Mouse (Mus musculus): ENCODE data around the gene Mrpl16. TPM values are rescaled to one million over a fixed set of nuclear protein-coding genes. Genes with fewer than 3 reads are reported as not detected.
A peak's percentile ranks its signal among the peaks of the same experiment; 100 is the strongest.

Mrpl16 gene
- polyA plus RNA-seq, 1 experiment from 2014 or later: 45.7 TPM

GRCm38 (mm10) chr19:11765059-11765458 lies 5.1 kb upstream of the Mrpl16 start:
- Histone ChIP-seq H3K36me3 (ENCODE audit: control insufficient read depth, insufficient read depth, low read length) (no peaks in the 10 kb centered on the region), H3K4me3 (ENCODE audit: low read depth, low read length) (no peak overlapping the region), H3K9me3 (replicated peaks; ENCODE audit: control insufficient read depth, low read length, poor library complexity, severe bottlenecking) (no peaks in the 10 kb centered on the region), H3K4me1 (ENCODE audit: control insufficient read depth, insufficient read depth, low read length) (no peaks in the 10 kb centered on the region), H3K9ac (ENCODE audit: low read depth, low read length) (no peak overlapping the region), H3K27ac (ENCODE audit: low read length) (no peak overlapping the region), H3K4me2 (ENCODE audit: low read length) (no peak overlapping the region), H3K27me3 (ENCODE audit: control insufficient read depth, insufficient read depth, low read depth, low read length) (no peaks in the 10 kb centered on the region)
- no peak for ATAC-seq
- 88% methylated on average over 3 of the region's 3 CpGs for WGBS

DNA sequence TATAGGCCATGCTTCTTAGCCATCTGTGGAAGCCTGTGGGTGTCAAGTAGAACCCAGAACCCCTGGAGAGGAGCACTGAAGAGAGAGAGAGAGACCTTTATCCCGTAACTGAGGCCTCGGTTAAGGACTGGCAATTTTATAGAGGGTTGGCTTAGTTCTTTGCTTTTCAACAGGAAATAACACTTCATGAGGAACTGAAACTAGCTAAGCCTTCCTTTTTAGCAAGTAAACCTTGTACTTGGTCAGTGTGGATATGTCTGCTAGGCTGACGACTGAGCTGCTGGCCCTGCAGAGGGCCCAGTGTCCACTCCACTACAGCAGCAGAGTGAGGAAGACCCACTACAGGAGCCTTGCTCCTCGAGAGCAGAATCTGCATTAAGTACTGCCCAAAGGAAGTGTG lies 3.8 kb upstream of the Mrpl16 start:
- H3K4me1 ChIP-seq (ENCODE audit: control insufficient read depth, insufficient read depth, low read length): peaks cover 8% of the 10 kb centered on the region
- no peak overlapping the region for H3K27ac ChIP-seq (ENCODE audit: low read length)
- H3K9ac ChIP-seq (ENCODE audit: low read depth, low read length): no peak overlapping the region
- H3K36me3 ChIP-seq (ENCODE audit: control insufficient read depth, insufficient read depth, low read length): no peaks in the 10 kb centered on the region
- no peak for ATAC-seq
- no peaks in the 10 kb centered on the region for H3K27me3 ChIP-seq (ENCODE audit: control insufficient read depth, insufficient read depth, low read depth, low read length)
- 72% methylated on average over 4 of the region's 4 CpGs for WGBS
- no peaks in the 10 kb centered on the region for H3K9me3 ChIP-seq (replicated peaks; ENCODE audit: control insufficient read depth, low read length, poor library complexity, severe bottlenecking)
- no peak overlapping the region for H3K4me2 ChIP-seq (ENCODE audit: low read length)
- H3K4me3 ChIP-seq (ENCODE audit: low read depth, low read length): no peak overlapping the region

GRCm38 (mm10) chr19:11768163-11768562 lies 2.0 kb upstream of the Mrpl16 start:
- Histone ChIP-seq H3K9ac (ENCODE audit: low read depth, low read length) (no peak overlapping the region), H3K36me3 (ENCODE audit: control insufficient read depth, insufficient read depth, low read length) (peaks cover 2% of the 10 kb centered on the region; the same call in 1 of the 2 replicates), H3K27me3 (ENCODE audit: control insufficient read depth, insufficient read depth, low read depth, low read length) (no peaks in the 10 kb centered on the region), H3K4me1 (ENCODE audit: control insufficient read depth, insufficient read depth, low read length) (peaks cover 8% of the 10 kb centered on the region), H3K4me3 (ENCODE audit: low read depth, low read length) (no peak overlapping the region), H3K9me3 (replicated peaks; ENCODE audit: control insufficient read depth, low read length, poor library complexity, severe bottlenecking) (no peaks in the 10 kb centered on the region), H3K4me2 (ENCODE audit: low read length) (no peak overlapping the region), H3K27ac (ENCODE audit: low read length) (no peak overlapping the region)
- WGBS: 16% methylated on average over 3 of the region's 3 CpGs
- ATAC-seq: no peak

- 86% methylated on average over 5 of the region's 5 CpGs for WGBS
- peak overlapping the region; percentile 54; the same call in 1 of the 2 replicates for H3K4me3 ChIP-seq (ENCODE audit: low read depth, low read length)
Observed at GRCm38 (mm10) chr19:11769257-11769920, 802 bp upstream of the Mrpl16 start.

GRCm38 (mm10) chr19:11777191-11777865 lies 7.1 kb downstream of the Mrpl16 start:
- Histone ChIP-seq H3K9me3 (replicated peaks; ENCODE audit: control insufficient read depth, low read length, poor library complexity, severe bottlenecking) (no peaks in the 10 kb centered on the region), H3K4me3 (ENCODE audit: low read depth, low read length) (no peak overlapping the region), H3K4me2 (ENCODE audit: low read length) (no peak overlapping the region), H3K27me3 (ENCODE audit: control insufficient read depth, insufficient read depth, low read depth, low read length) (no peaks in the 10 kb centered on the region), H3K9ac (ENCODE audit: low read depth, low read length) (no peak overlapping the region), H3K4me1 (ENCODE audit: control insufficient read depth, insufficient read depth, low read length) (no peaks in the 10 kb centered on the region), H3K36me3 (ENCODE audit: control insufficient read depth, insufficient read depth, low read length) (peaks cover 11% of the 10 kb centered on the region), H3K27ac (ENCODE audit: low read length) (no peak overlapping the region)
- ATAC-seq: peak; percentile 79
- WGBS: 63% methylated on average over 7 of the region's 7 CpGs

More at GRCm38 (mm10) chr19:11769257-11769920, 802 bp upstream of the Mrpl16 start:
- peak; percentile 21; the same call in 1 of the 2 replicates for ATAC-seq
- H3K4me2 ChIP-seq (ENCODE audit: low read length): peak overlapping the region; percentile 71
- H3K36me3 ChIP-seq (ENCODE audit: control insufficient read depth, insufficient read depth, low read length): peaks cover 6% of the 10 kb centered on the region
- no peak overlapping the region for H3K9ac ChIP-seq (ENCODE audit: low read depth, low read length)
- no peaks in the 10 kb centered on the region for H3K27me3 ChIP-seq (ENCODE audit: control insufficient read depth, insufficient read depth, low read depth, low read length)
- H3K4me1 ChIP-seq (ENCODE audit: control insufficient read depth, insufficient read depth, low read length): peaks cover 8% of the 10 kb centered on the region
- H3K9me3 ChIP-seq (replicated peaks; ENCODE audit: control insufficient read depth, low read length, poor library complexity, severe bottlenecking): no peaks in the 10 kb centered on the region
- no peak overlapping the region for H3K27ac ChIP-seq (ENCODE audit: low read length)

DNA sequence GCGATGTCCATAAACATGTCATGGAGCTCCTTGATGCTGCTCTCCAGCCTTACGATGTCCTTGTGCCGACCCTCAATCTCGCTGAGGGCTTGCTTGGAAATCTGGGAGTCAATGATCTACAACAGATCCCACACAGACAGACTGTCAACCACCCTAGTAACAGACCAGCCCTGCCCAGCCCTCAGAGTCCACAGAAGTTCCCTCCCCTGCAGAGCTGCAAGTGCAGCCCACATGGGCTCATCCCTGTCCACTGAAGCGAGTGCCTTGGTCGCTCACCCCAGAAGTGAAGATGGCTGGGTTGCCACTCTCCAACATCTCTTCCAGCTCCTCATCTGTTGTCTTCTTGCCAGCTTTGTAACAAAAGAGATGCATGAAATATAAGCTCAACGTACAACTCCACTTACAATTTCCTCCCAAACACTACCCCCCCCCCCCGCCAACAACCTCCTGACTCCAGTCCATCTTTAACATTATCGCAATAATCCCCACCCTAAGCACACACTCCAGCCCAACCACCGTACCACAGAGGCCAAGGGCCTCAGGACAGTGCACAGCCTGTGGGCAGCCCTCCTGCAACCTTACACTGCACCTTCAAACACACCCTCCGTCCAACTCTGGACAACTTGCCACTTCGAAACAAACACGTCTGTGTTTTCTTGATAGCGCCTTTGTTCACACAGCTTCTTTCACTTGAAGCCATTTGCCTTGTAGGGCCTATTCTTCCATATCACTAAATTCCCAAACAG lies 15.4 kb downstream of the Mrpl16 start:
- H3K4me2 ChIP-seq (ENCODE audit: low read length): no peak overlapping the region
- no peak overlapping the region for H3K27ac ChIP-seq (ENCODE audit: low read length)
- H3K9me3 ChIP-seq (replicated peaks; ENCODE audit: control insufficient read depth, low read length, poor library complexity, severe bottlenecking): no peaks in the 10 kb centered on the region
- no peaks in the 10 kb centered on the region for H3K4me1 ChIP-seq (ENCODE audit: control insufficient read depth, insufficient read depth, low read length)
- H3K27me3 ChIP-seq (ENCODE audit: control insufficient read depth, insufficient read depth, low read depth, low read length): no peaks in the 10 kb centered on the region
- H3K36me3 ChIP-seq (ENCODE audit: control insufficient read depth, insufficient read depth, low read length): peaks cover 27% of the 10 kb centered on the region
- no peak overlapping the region for H3K9ac ChIP-seq (ENCODE audit: low read depth, low read length)
- WGBS: 97% methylated on average over 14 of the region's 14 CpGs
- no peak overlapping the region for H3K4me3 ChIP-seq (ENCODE audit: low read depth, low read length)
- no peak for ATAC-seq

DNA sequence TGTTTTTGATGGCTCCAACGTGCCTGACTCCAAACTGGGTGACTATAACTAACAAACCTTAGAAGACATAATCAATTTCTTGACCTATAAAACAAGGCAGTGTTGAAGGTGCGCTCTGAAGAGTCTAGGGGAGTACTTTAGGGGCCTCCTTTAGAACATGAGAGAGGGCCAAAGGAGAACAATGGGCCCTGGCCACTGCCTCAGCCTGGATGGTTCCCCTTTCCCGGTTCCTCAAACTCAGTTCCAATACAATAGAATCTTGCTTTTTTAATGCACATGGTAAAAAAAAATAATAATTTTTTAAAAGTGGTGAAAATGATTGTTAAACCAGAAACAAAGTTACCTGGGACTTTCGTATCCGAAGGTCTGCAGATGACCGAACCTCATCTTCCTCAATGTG lies 17.6 kb downstream of the Mrpl16 start:
- no peak for ATAC-seq
- no peak overlapping the region for H3K4me2 ChIP-seq (ENCODE audit: low read length)
- no peaks in the 10 kb centered on the region for H3K9me3 ChIP-seq (replicated peaks; ENCODE audit: control insufficient read depth, low read length, poor library complexity, severe bottlenecking)
- no peak overlapping the region for H3K9ac ChIP-seq (ENCODE audit: low read depth, low read length)
- no peak overlapping the region for H3K27ac ChIP-seq (ENCODE audit: low read length)
- no peaks in the 10 kb centered on the region for H3K27me3 ChIP-seq (ENCODE audit: control insufficient read depth, insufficient read depth, low read depth, low read length)
- peaks cover 24% of the 10 kb centered on the region for H3K36me3 ChIP-seq (ENCODE audit: control insufficient read depth, insufficient read depth, low read length)
- H3K4me1 ChIP-seq (ENCODE audit: control insufficient read depth, insufficient read depth, low read length): no peaks in the 10 kb centered on the region
- WGBS: 94% methylated on average over 6 of the region's 6 CpGs
- no peak overlapping the region for H3K4me3 ChIP-seq (ENCODE audit: low read depth, low read length)

DNA sequence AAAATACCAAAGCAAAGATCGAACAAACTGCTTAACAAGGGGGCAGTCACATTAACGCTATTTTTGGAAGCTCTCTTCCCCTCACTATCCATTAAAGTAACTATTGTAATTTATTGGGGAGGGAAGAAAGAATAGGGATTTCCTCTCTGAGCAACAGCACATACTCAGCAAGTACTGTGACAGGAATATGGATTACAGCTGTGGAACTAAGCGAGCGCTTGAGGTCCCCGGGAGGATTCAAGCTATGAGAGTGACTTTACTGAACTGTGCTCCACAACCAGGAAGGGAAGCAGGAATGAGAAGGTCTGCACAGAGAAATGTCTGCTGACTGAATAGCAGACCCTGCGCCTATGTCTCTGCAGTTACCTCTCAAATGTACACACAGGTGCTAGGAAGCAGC lies 18.7 kb downstream of the Mrpl16 start:
- no peak overlapping the region for H3K4me3 ChIP-seq (ENCODE audit: low read depth, low read length)
- ATAC-seq: no peak
- H3K4me1 ChIP-seq (ENCODE audit: control insufficient read depth, insufficient read depth, low read length): no peaks in the 10 kb centered on the region
- no peaks in the 10 kb centered on the region for H3K9me3 ChIP-seq (replicated peaks; ENCODE audit: control insufficient read depth, low read length, poor library complexity, severe bottlenecking)
- H3K36me3 ChIP-seq (ENCODE audit: control insufficient read depth, insufficient read depth, low read length): peaks cover 19% of the 10 kb centered on the region
- H3K27ac ChIP-seq (ENCODE audit: low read length): no peak overlapping the region
- H3K4me2 ChIP-seq (ENCODE audit: low read length): no peak overlapping the region
- no peaks in the 10 kb centered on the region for H3K27me3 ChIP-seq (ENCODE audit: control insufficient read depth, insufficient read depth, low read depth, low read length)
- H3K9ac ChIP-seq (ENCODE audit: low read depth, low read length): no peak overlapping the region
- 96% methylated on average over 6 of the region's 6 CpGs for WGBS

DNA sequence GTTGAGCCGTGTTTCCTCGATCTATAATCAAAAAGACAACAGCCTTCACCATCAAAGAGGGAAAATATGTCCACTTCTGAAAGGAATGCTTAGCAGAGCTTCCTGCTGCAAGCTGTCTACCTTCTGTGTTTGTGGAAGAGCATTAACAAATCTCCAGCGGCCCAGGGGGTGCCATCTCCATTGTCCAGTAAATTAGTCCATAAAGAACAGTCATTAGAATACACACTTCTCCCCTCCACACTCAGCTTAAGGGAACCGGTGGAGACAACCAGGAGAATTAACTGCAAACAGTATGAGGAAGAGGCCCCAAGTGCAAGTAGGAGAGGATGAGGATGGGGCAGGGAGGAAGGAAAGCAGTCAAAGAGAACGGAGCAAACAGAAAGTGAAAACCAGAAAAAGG lies 21.6 kb downstream of the Mrpl16 start:
- Histone ChIP-seq H3K4me3 (ENCODE audit: low read depth, low read length) (no peak overlapping the region), H3K4me1 (ENCODE audit: control insufficient read depth, insufficient read depth, low read length) (no peaks in the 10 kb centered on the region), H3K9ac (ENCODE audit: low read depth, low read length) (no peak overlapping the region), H3K4me2 (ENCODE audit: low read length) (no peak overlapping the region), H3K27me3 (ENCODE audit: control insufficient read depth, insufficient read depth, low read depth, low read length) (no peaks in the 10 kb centered on the region), H3K27ac (ENCODE audit: low read length) (no peak overlapping the region), H3K9me3 (replicated peaks; ENCODE audit: control insufficient read depth, low read length, poor library complexity, severe bottlenecking) (no peaks in the 10 kb centered on the region), H3K36me3 (ENCODE audit: control insufficient read depth, insufficient read depth, low read length) (peaks cover 13% of the 10 kb centered on the region)
- ATAC-seq: no peak
- 69% methylated on average over 5 of the region's 5 CpGs for WGBS

Data from midbrain, embryonic 16.5 days (tissue).